Mouse (Mus musculus): ENCODE data around the gene Cep70.

DNA sequence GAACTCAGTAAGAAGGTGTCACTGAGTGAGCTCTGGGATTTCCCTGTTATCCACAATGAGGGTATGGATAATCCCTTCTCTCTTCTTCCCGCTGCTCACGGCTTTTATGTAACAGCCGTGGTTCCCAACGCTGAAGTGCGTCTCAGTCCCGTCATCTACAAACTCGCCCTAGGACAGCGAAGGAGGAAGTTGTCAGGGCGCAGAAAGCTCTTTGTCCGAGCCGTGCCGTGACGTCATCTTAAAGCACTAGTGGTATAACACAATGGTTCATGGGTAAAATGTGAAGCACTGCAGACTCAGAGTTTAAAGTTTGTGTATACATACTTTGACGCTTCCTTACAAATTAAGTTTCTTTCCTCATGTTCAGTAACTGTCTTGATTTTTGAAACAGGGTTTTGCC, 13.7 kb upstream of the Cep70 start:
- TF ChIP-seq CTCF (IDR thresholded peaks at IDR 0.05; ENCODE audit: low read depth, low read length): no peak
- no peak for TF ChIP-seq POLR2A (IDR thresholded peaks at IDR 0.05; ENCODE audit: extremely low read depth, insufficient read depth, low read length)

Data from liver, adult 2 months (tissue).